Mouse (Mus musculus) intestine, postnatal 0 days (tissue): ENCODE results near the gene Aurkb. TPM values are rescaled to one million over a fixed set of nuclear protein-coding genes. Genes with fewer than 3 reads are reported as not detected.
A peak's percentile ranks its signal among the peaks of the same experiment; 100 is the strongest.

Experiments
- ATAC-seq: fragments of 200-750 bp; cut with Nextera tagmentation; 2 replicates; pipeline ENCODE4 v1.8.0; 2017; ENCODE audit warnings: mild to moderate bottlenecking, moderate TSS enrichment, moderate library complexity
- H3K27ac ChIP-seq: fragments of 300-500 bp; sonication (generic); 2 replicates; pipeline ENCODE4 v1.5.1; 2014; ENCODE audit warnings: mild to moderate bottlenecking, low read depth, low read length, moderate library complexity
- H3K27me3 ChIP-seq: fragments of 300-500 bp; sonication (generic); replicated peaks from 2 replicates; pipeline ENCODE4 v1.6.1; 2014; ENCODE audit warnings: low read length, mixed read lengths; ENCODE audit not compliant: control insufficient read depth, insufficient read depth
- H3K36me3 ChIP-seq: fragments of 300-500 bp; sonication (generic); 2 replicates; pipeline ENCODE4 v1.6.1; 2014; ENCODE audit warnings: mild to moderate bottlenecking, moderate library complexity; ENCODE audit not compliant: control insufficient read depth, insufficient read depth
- H3K4me1 ChIP-seq: fragments of 300-500 bp; sonication (generic); replicated peaks from 2 replicates; pipeline ENCODE4 v1.6.1; 2014; ENCODE audit warnings: antibody characterized with exemption, low read length, mixed read lengths; ENCODE audit not compliant: control insufficient read depth, insufficient read depth
- H3K4me2 ChIP-seq: fragments of 300-500 bp; sonication (generic); replicated peaks from 2 replicates; pipeline ENCODE4 v1.6.1; 2014; ENCODE audit warnings: low read depth, mild to moderate bottlenecking, moderate library complexity
- H3K4me3 ChIP-seq: fragments of 300-500 bp; sonication (generic); 2 replicates; pipeline ENCODE4 v1.5.1; 2014; ENCODE audit warnings: low read depth, low read length
- H3K9ac ChIP-seq: fragments of 300-500 bp; sonication (generic); 2 replicates; pipeline ENCODE4 v1.6.1; 2014; ENCODE audit warnings: mild to moderate bottlenecking, low read depth, low read length
- H3K9me3 ChIP-seq: fragments of 300-500 bp; sonication (generic); 2 replicates; pipeline ENCODE4 v1.6.1; 2016; ENCODE audit warnings: mixed run types; ENCODE audit not compliant: control insufficient read depth
- CTCF ChIP-seq: sonication (generic); IDR thresholded peaks from 2 replicates; pipeline ENCODE4 v1.5.1; 2016; ENCODE audit warnings: low read depth, mild to moderate bottlenecking, control low read depth, antibody characterized with exemption, moderate library complexity
- WGBS: fragments of 180-500 bp; shearing (Covaris S2); extraction: QIAGEN DNeasy Blood & Tissue Kit; methylation state at CpG from one replicate; pipeline ENCODE4 v1.1.7; 2014; 5-methylcytosine and 5-hydroxymethylcytosine counted together
- polyA plus RNA-seq: library from polyadenylated mRNA; unstranded; fragments of >200 nt; fragmentation: Nextera tagmentation; extraction: Ambion mirVana; gene quantifications from 2 replicates; pipeline ENCODE4 v1.2.1, GENCODE M21; 2015

Gene Aurkb
- polyA plus RNA-seq, 1 experiment from 2014 or later: 24.3 TPM

DNA sequence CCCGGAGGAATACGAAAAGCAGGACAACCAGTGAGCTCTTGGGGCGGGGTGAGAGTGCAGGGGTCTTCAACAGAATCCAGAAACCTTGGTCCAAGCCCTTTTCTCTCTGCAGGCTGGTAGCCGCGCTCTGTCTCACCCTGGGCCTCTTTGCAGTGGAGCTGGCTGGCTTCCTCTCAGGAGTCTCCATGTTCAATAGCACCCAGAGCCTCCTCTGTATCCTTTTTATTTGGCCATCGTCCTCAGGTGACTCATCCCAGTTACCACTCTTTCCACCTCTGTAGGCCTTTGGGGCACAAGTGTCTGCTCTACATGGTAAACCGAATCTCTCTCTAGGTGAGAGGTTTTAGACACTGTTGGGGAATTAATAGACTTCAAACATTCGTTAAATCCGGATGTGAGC is 25.8 kb downstream of the Aurkb start:
- Histone ChIP-seq H3K4me1 (peaks cover 6% of the 10 kb centered on the region; the same call in 1 of the 2 replicates), H3K9me3 (no peaks in the 10 kb centered on the region), H3K9ac (peak overlapping the region; percentile 57; the same call in 1 of the 2 replicates), H3K36me3 (no peaks in the 10 kb centered on the region), H3K27ac (peak overlapping the region; percentile 69; the same call in 1 of the 2 replicates), H3K4me3 (peak overlapping the region; percentile 49), H3K4me2 (peak overlapping the region; percentile 83), H3K27me3 (no peaks in the 10 kb centered on the region)
- ATAC-seq: no peak
- no peak for TF ChIP-seq CTCF
- 24% methylated on average over 9 of the region's 9 CpGs for WGBS

DNA sequence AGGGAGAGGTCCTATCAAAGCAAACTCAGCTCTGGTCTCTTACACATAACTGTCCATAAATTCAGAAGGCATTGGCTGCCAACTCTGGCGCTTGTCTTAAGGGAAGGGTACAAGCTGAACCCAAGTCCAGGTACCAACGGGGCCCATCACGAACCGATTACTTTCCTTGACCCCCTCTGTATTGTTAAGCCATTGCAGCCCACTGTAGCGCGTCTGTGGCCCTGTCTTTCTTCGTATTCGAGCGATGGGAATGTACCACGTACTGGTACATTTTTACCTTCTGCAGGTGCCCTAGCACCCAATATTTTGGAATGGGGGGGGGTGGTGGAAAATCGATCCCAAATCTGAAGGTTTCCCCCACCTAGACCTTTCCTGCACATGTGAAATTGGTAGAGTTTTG is 26.8 kb downstream of the Aurkb start:
- H3K9me3 ChIP-seq: no peaks in the 10 kb centered on the region
- H3K9ac ChIP-seq: peak overlapping the region; percentile 52; the same call in 1 of the 2 replicates
- 88% methylated on average over 11 of the region's 11 CpGs for WGBS
- no peaks in the 10 kb centered on the region for H3K27me3 ChIP-seq
- H3K36me3 ChIP-seq: no peaks in the 10 kb centered on the region
- ATAC-seq: no peak
- TF ChIP-seq CTCF: no peak
- no peak overlapping the region for H3K4me3 ChIP-seq
- peak overlapping the region; percentile 1; the same call in 1 of the 2 replicates for H3K27ac ChIP-seq
- peaks cover 6% of the 10 kb centered on the region; the same call in 1 of the 2 replicates for H3K4me1 ChIP-seq
- peak overlapping the region; percentile 62 for H3K4me2 ChIP-seq

DNA sequence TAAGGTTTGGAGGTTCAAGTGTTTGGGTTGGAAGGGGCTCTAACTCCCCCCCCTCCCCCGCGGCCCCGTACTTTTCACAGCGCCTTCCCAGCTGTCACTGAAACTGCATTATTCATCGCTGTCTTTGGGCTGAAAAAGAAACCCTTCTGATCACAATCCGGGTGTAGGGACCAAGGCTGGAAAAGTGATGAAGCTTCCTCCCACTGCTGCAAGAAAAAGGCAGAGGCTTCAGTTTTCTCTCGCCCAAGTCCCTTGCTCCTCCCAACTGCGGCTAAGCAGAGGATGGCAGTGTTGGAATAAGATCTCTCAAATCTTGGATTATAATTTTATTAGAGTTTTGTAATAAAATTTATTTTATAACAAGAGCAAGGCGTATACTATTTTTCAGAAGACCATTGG is 27.2 kb downstream of the Aurkb start:
- WGBS: 16% methylated on average over 9 of the region's 9 CpGs
- H3K27ac ChIP-seq: peak overlapping the region; percentile 1; the same call in 1 of the 2 replicates
- H3K27me3 ChIP-seq: no peaks in the 10 kb centered on the region
- peak overlapping the region; percentile 62 for H3K4me2 ChIP-seq
- H3K9ac ChIP-seq: peak overlapping the region; percentile 52; the same call in 1 of the 2 replicates
- H3K4me1 ChIP-seq: peaks cover 2% of the 10 kb centered on the region; the same call in 1 of the 2 replicates
- ATAC-seq: no peak
- no peaks in the 10 kb centered on the region for H3K9me3 ChIP-seq
- peak overlapping the region; percentile 26 for H3K4me3 ChIP-seq
- no peak for TF ChIP-seq CTCF
- no peaks in the 10 kb centered on the region for H3K36me3 ChIP-seq

DNA sequence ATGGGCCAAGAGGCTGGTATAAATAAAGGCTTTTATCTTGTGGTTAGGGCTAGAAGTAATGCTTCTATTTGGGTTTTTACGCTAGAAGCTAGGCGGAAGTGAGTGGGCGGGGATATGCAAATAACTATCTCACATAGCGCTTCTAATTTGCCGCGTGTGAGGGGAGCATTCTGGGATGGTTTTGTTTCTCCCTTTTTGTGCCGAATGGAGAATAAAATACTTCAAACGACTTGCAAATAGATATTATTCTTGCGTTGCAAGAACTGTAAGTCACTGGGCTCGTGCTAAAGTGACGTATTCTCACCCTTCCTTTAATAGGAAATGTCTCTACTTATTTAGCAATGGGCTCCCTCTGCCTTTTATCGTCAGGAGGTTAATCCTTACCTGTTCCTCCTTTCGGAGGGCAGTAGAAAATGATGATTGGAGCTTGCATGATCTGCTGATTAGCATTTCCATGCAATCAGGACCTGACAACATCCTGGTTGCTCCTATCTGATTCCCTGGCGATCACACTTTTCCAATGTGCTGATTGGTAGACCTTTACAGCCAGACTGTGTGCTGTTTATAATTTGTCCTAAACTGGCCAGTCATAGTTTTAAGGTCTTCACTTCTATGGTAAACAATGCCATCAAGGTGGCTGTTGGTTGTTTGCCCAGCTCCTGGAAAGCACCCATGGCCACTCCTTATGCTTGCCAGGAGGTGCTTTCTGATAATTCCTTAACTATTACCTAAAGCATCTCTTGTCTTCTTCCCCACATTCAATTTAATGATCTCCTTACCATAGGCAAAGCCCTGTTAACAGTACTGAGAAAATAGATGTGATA is 27.8 kb downstream of the Aurkb start:
- H3K9ac ChIP-seq: peak overlapping the region; percentile 52
- TF ChIP-seq CTCF: peak; percentile 39
- no peaks in the 10 kb centered on the region for H3K4me1 ChIP-seq
- H3K9me3 ChIP-seq: no peaks in the 10 kb centered on the region
- no peaks in the 10 kb centered on the region for H3K27me3 ChIP-seq
- peak overlapping the region; percentile 26 for H3K4me3 ChIP-seq
- H3K4me2 ChIP-seq: peak overlapping the region; percentile 62
- under 1% methylated on average over 14 of the region's 14 CpGs for WGBS
- no peaks in the 10 kb centered on the region for H3K36me3 ChIP-seq
- peak overlapping the region; percentile 92 for H3K27ac ChIP-seq
- ATAC-seq: peak; percentile 86

DNA sequence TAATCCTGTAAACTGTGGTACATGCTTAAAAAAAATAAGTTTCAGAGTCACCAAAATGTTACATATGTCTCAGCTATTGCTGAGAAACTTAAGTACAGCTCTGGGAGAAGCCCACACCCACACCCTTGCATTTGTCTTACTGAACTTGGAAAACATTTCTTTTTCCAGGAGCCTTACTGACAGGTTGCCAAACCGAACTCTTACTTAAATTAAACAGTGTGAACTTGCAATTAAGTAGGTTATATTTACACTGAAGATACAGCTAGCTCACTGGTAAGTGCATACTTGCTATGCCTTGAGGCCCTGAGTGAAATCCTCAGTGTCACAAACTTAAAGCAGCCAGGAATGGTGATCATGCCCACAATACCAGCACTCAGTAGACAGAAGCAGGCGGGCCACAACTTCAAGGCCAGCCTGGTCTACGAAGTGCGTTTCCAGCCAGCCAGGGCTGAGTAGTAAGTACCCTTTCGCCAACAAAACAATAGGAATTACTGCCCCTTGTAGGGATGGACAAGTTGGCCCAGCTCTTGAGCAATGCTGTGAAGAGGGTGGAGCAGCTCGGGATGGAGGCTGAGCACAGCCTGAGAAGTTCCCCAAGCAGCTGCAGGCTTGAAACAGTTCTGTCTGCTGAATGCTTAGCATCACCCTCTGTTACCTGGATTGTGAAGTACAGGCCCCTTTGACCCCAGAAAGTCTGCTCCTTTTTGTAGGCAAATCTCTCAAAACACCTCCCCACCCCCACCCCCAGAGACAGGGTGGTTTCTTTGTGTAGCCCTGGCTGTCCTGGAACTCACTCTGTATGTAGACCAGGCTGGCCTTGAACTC is 28.7 kb downstream of the Aurkb start:
- WGBS: 37% methylated on average over 6 of the region's 6 CpGs
- H3K4me2 ChIP-seq: no peak overlapping the region

DNA sequence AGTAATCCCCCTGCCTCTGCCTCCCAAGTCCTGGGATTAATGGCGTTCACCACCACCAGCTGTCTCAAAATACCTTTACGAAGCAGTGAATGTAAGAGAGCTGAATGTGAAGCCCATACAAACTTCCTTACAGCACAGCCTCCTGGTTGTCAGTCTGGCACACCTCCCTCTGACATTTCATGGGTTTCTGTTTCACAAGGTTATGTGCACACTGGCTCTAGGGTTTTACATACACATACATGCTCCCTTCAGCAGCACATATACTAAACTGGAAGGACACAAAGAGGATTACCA is 29.3 kb downstream of the Aurkb start:
- H3K9ac ChIP-seq: no peak overlapping the region
- no peak for ATAC-seq
- H3K4me1 ChIP-seq: no peaks in the 10 kb centered on the region
- no peaks in the 10 kb centered on the region for H3K9me3 ChIP-seq
- no peak for TF ChIP-seq CTCF
- H3K4me3 ChIP-seq: no peak overlapping the region
- no peaks in the 10 kb centered on the region for H3K36me3 ChIP-seq
- H3K4me2 ChIP-seq: no peak overlapping the region
- no peaks in the 10 kb centered on the region for H3K27me3 ChIP-seq
- H3K27ac ChIP-seq: no peak overlapping the region
- 60% methylated on average over 2 of the region's 2 CpGs for WGBS

More for the DNA sequence above, 28.7 kb downstream of the Aurkb start:
- Histone ChIP-seq H3K4me1 (no peaks in the 10 kb centered on the region), H3K9ac (no peak overlapping the region), H3K27ac (0 out of 2 replicates have a peak overlapping the region, but pooled peaks have one; percentile 92), H3K36me3 (no peaks in the 10 kb centered on the region), H3K4me3 (no peak overlapping the region), H3K9me3 (no peaks in the 10 kb centered on the region), H3K27me3 (no peaks in the 10 kb centered on the region)
- ATAC-seq: no peak
- no peak for TF ChIP-seq CTCF
